In genomic region chr6:53287562-53288381, GRCm38 (mm10) we compare ENCODE assay signal across 8 mouse cellular contexts. TPM values are rescaled to one million over a fixed set of nuclear protein-coding genes. Genes with fewer than 3 reads are reported as not detected.
DNase-seq lines count a peak whose midpoint lies in the region; ATAC-seq and TF ChIP-seq lines count a peak whose summit lies in the region.

No protein-coding gene starts in this region.

- no peak for TF ChIP-seq CTCF in embryonic fibroblast, embryonic 13.5 days (IDR thresholded peaks at IDR 0.05; ENCODE audit: borderline replicate concordance, insufficient read depth, low read length)

- H3K4me1 ChIP-seq in embryonic fibroblast, embryonic 13.5 days (ENCODE audit: control insufficient read depth, insufficient read depth, low read length) = peaks cover 4% of the 10 kb centered on the region
- peaks cover 41% of the 10 kb centered on the region for H3K4me1 ChIP-seq in limb, embryonic 10.5 days
- peaks cover 13% of the 10 kb centered on the region for H3K4me1 ChIP-seq in midbrain, embryonic 11.5 days (ENCODE audit: control insufficient read depth, insufficient read depth, low read length)
- H3K4me1 ChIP-seq in stomach, embryonic 15.5 days = peaks cover 11% of the 10 kb centered on the region; the same call in 1 of the 2 replicates

- intact Hi-C loops in heart, postnatal 14 days (cut with DNase I) = no loop called here

- H3K27ac ChIP-seq in embryonic fibroblast, embryonic 13.5 days (ENCODE audit: insufficient read depth, low read length) = no peak overlapping the region
- peak overlapping the region; percentile 48; the same call in 1 of the 2 replicates for H3K27ac ChIP-seq in limb, embryonic 10.5 days
- H3K27ac ChIP-seq in midbrain, embryonic 11.5 days (ENCODE audit: low read depth, low read length) = no peak overlapping the region
- H3K27ac ChIP-seq in stomach, embryonic 15.5 days = no peak overlapping the region

- DNase-seq in cerebellum, adult 9-10 months = no peak
- peak; percentile 43 for DNase-seq in adrenal gland, postnatal 14 days
- DNase-seq in heart, postnatal 14 days = peak; percentile 62 to 64
- DNase-seq in limb, embryonic 10.5 days (ENCODE audit: low spot score) = peak; percentile 73
- DNase-seq in midbrain, embryonic 11.5 days (ENCODE audit: low spot score, missing footprints) = peak; percentile 97

- H3K27me3 ChIP-seq in limb, embryonic 10.5 days (ENCODE audit: low read depth, poor library complexity, severe bottlenecking) = peaks cover 90% of the 10 kb centered on the region
- H3K27me3 ChIP-seq in midbrain, embryonic 11.5 days (ENCODE audit: control insufficient read depth, insufficient read depth, low read length) = peaks cover 64% of the 10 kb centered on the region
- peaks cover 40% of the 10 kb centered on the region for H3K27me3 ChIP-seq in stomach, embryonic 15.5 days (replicated peaks)

- H3K4me2 ChIP-seq in midbrain, embryonic 11.5 days = peak overlapping the region; percentile 71
- H3K4me2 ChIP-seq in stomach, embryonic 15.5 days = peak overlapping the region; percentile 98

- TF ChIP-seq POLR2A in embryonic fibroblast, embryonic 13.5 days (IDR thresholded peaks at IDR 0.05; ENCODE audit: low read depth, low read length) = no peak

- no peaks in the 10 kb centered on the region for H3K9me3 ChIP-seq in limb, embryonic 10.5 days (replicated peaks)
- no peaks in the 10 kb centered on the region for H3K9me3 ChIP-seq in midbrain, embryonic 11.5 days (ENCODE audit: control insufficient read depth, low read length)
- H3K9me3 ChIP-seq in stomach, embryonic 15.5 days = no peaks in the 10 kb centered on the region

- peak overlapping the region; percentile 7 for H3K9ac ChIP-seq in midbrain, embryonic 11.5 days (ENCODE audit: low read length)
- peak overlapping the region; percentile 5; the same call in 1 of the 2 replicates for H3K9ac ChIP-seq in stomach, embryonic 15.5 days

- under 1% methylated on average over 63 of the region's 63 CpGs for WGBS in limb, embryonic 10.5 days
- WGBS in midbrain, embryonic 11.5 days = 0% methylated on average over 61 of the region's 63 CpGs
- WGBS in stomach, embryonic 15.5 days = under 1% methylated on average over 54 of the region's 63 CpGs

- ATAC-seq in cerebellum, adult (ENCODE audit: insufficient number of reproducible peaks, low FRiP score, low TSS enrichment) = peak; percentile 17
- ATAC-seq in midbrain, embryonic 11.5 days (ENCODE audit: low FRiP score) = peak; percentile 75
- peak; percentile 55 for ATAC-seq in stomach, embryonic 15.5 days (ENCODE audit: insufficient read depth, low FRiP score, low read depth)

- H3K36me3 ChIP-seq in limb, embryonic 10.5 days = no peaks in the 10 kb centered on the region
- H3K36me3 ChIP-seq in midbrain, embryonic 11.5 days (ENCODE audit: control insufficient read depth, insufficient read depth, low read length) = no peaks in the 10 kb centered on the region
- H3K36me3 ChIP-seq in stomach, embryonic 15.5 days = no peaks in the 10 kb centered on the region

- H3K4me3 ChIP-seq in embryonic fibroblast, embryonic 13.5 days (ENCODE audit: insufficient read depth, low read length) = peak overlapping the region; percentile 73
- H3K4me3 ChIP-seq in limb, embryonic 10.5 days = peak overlapping the region; percentile 67
- H3K4me3 ChIP-seq in midbrain, embryonic 11.5 days (ENCODE audit: low read depth, low read length) = peak overlapping the region; percentile 37
- peak overlapping the region; percentile 55 for H3K4me3 ChIP-seq in stomach, embryonic 15.5 days (replicated peaks)

RNA-seq across cellular contexts. Expression of gene Creb5, which starts 0.7 kb away (rescaled TPM):
- total RNA-seq in adrenal gland, postnatal 14 days (2021) = 3.4 TPM in 2 replicates
- polyA plus RNA-seq in embryonic fibroblast, embryonic 13.5 days (2011; ENCODE audit: insufficient read length, low read depth, missing spikeins) = 4.5 and 7.4 TPM in 2 replicates
- total RNA-seq in heart, postnatal 14 days (2021) = 10 to 100 TPM; 12.5 to 15.7 TPM
- 5.3 and 12.1 TPM in 2 replicates for polyA plus RNA-seq in limb, embryonic 10.5 days (2016; fragmentation: Nextera tagmentation; extraction: Ambion mirVana)
- 3.8 and 4.1 TPM in 2 replicates for polyA plus RNA-seq in midbrain, embryonic 11.5 days (2014; fragmentation: Nextera tagmentation; extraction: Ambion mirVana)
- 9.5 and 9.8 TPM in 2 replicates for polyA plus RNA-seq in stomach, embryonic 15.5 days (2015; fragmentation: Nextera tagmentation; extraction: Ambion mirVana)

Comparison
In these comparisons a context has a peak if more than half of its experiments do, and no peak if none do; other contexts are left out.
1. ATAC-seq: peak in every context shown above with its lines; median percentile 75 in midbrain, embryonic 11.5 days; 55 in stomach, embryonic 15.5 days; 17 in cerebellum, adult.